Mouse (Mus musculus): ENCODE results near the gene Zfp985.
"Not testable (repeated sequence)": the region's sequence is repeated elsewhere in the genome, so short reads cannot be mapped to it uniquely, and the experiment has no call there.

DNA sequence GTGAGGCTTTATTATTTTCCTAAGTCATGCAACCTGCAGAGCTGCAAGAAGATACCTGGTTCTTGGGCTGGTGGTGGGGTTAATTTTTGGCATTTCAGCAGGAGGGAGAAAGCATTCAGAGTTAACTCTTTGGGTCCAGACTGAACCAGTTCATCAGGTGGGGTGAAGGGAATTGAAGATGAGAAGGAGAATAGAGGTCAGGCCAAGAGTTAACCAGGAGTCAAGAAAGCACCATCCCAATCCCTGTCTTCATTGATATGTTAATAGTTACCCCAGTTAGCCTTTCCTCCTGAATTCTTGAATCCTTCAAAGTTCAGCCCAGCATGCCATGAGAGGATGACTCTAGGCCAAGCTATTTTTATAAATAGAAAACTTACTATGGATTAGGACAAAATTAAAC lies 4.9 kb downstream of the Zfp985 start:
- not testable (repeated sequence) for TF ChIP-seq POLR2A (IDR thresholded peaks at IDR 0.05; ENCODE audit: borderline replicate concordance, extremely low read depth, insufficient read depth, insufficient read length, poor library complexity, severe bottlenecking); CTCF (IDR thresholded peaks at IDR 0.05; ENCODE audit: borderline replicate concordance, extremely low read depth, insufficient read depth, insufficient read length)
